Mouse (Mus musculus): ENCODE results near the gene Mesp1.
A peak's percentile ranks its signal among the peaks of the same experiment; 100 is the strongest.

The Mesp1 gene

DNA sequence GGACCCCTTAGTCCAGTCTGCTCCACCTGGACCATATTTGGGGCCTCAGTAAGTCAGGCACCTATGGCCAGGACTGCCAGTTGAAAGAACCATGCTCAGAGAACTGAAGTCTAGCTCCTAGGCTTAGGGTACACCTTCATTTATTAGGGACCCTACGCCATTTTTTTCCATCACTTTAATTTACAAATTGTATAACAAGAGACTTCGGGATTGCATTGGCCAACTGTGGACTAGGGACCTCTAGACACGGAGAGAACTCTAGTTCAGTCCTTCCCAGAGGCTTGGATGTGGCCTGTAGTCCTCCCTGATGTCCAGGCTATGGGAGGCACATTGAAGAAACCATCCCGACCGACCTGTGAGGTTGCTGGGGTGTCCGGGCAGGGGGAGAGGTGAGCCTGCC is at the start of gene Mesp1:
Gene Mesp1 (minus strand): TSS at position 101 of the 400 bp plus-strand sequence.
- DNase-seq (ENCODE audit: low read depth, low spot score): no peak

DNA sequence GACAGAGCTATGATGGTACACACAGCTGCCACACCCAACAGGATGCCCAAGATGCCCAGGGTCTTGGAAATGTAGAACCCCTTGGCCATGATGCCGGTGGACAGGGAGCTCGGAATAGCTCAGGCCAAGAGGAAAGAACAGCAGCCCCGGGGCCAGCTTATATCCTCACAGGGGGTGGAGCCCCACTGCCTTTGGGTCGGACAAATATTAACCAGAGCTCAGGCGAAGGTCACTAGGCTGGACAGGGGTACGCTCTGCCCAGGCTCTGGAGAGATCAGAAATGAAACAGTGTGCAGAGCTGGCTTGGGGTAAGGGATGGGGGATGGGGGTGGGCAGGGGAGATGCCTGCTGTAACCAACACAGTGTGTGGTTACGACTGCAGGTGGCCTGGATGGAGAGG is 48.6 kb upstream of the Mesp1 start:
- no peak for DNase-seq (ENCODE audit: low read depth, low spot score)

DNA sequence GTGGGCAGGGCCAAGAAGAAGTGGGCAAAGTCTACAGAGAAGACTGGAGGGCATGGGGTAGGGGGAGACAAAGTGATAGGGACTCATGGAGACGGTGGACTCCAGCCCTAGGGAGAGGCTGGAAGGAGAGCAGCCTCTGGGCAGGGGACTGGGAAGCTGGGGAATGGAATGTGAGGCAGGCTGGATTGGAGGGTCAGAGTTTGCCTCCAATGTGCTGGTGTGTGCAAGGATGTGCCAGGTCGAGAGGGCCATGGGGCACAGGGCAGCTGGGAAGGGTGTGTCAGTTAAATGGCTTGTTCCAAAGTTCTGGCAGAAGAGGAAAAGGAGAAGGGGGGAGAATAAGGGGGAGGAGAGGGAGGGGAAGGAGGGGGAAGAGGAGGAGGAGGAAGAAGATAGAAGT is 43.7 kb upstream of the Mesp1 start:
- no peak for DNase-seq (ENCODE audit: low read depth, low spot score)

DNA sequence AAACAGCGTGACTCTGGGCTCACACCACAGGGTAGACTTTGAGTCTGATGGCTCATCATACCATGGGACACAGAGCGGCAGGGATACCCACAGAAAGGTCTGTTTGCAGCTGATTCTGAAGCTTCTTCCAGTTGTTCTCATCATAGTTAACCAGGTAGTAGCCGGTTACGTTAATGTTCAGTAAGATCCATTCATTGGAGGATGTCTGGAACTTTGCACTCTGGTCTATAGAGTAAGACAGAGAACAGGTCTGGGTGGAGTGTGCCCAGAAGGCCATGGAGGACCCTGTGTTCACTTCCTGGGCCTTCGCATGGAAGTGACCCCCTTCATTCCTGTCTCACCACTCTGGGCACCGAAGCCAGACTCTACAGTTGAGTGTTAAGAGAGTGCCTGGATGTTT is 41.6 kb upstream of the Mesp1 start:
- no peak for DNase-seq (ENCODE audit: low read depth, low spot score)

DNA sequence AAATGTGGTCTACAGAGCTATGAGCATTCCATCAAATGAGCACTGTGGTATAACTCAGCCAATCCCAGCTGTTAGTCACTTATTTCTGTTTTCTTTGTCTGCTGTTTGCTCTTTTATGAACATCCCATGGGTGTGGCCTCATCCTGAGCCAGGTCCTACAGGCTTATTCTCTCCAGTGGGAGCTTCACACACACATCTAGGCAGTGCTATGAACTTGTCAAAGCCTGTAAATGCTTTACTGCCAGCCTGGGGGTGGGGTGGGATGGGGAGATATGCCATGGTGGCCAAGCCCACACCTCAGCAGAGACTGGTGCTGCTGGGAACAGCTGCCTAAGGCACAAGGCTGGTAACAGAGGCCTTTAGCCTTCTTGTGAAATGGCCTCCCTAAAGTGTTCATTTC is 39.4 kb upstream of the Mesp1 start:
- no peak for DNase-seq (ENCODE audit: low read depth, low spot score)

DNA sequence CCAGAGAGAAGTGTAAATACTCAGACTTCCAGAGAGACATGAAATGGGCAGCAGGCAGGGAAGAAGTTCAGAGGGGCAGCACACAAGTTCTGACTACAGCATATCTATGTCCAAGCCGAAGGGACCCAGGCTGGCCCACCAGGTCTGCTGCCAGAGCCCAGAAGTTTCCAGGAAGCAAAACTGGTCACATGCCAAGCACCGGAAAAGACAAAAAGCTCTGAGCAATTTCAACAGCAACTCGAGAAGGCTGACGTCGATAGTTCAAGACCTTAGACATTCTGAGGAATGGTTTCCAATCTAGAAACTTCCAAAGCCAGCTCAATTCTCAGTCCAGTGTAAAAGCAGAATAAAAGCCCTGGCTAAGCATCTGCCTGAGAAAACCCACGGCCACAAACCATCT is 38.0 kb upstream of the Mesp1 start:
- no peak for DNase-seq (ENCODE audit: low read depth, low spot score)

DNA sequence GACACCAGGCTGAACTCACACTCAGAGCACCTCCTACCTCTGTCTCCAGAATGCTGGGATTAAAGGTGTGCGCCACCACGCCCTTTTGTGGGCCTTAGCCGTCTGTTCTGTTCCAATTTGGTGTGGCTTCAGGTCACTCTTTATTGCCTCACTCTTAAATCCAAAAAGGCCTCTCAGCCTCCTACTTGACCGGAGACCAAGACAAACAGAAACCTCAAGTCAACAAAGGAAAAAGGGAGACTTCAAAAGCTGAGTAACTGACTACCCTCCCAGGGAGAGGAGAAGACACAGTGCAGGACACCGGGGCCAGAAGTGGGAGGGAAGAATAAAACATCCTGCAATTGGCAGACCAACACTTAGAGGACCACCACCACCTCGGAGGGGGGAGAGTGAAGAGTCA is 37.6 kb upstream of the Mesp1 start:
- no peak for DNase-seq (ENCODE audit: low read depth, low spot score)

DNA sequence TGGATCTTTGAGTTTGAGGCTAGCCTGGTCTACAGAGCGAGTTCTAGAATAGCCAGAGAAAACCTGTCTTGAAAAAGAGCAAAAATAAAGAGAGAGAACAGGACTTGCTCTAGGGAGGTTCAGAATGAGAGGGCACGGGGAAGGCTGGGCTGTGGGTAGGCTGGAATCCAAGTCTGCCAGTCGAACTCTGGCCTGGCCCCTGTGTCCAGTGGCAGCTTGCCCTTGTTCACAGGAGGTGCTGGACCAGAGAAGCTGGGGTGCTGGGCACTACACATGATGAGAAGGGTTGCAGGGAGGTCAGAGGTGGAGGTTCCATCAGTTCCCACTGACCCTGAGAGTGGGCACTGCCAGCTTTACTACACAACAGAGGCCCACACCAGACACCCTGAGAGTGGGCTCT is 34.8 kb upstream of the Mesp1 start:
- no peak for DNase-seq (ENCODE audit: low read depth, low spot score)

DNA sequence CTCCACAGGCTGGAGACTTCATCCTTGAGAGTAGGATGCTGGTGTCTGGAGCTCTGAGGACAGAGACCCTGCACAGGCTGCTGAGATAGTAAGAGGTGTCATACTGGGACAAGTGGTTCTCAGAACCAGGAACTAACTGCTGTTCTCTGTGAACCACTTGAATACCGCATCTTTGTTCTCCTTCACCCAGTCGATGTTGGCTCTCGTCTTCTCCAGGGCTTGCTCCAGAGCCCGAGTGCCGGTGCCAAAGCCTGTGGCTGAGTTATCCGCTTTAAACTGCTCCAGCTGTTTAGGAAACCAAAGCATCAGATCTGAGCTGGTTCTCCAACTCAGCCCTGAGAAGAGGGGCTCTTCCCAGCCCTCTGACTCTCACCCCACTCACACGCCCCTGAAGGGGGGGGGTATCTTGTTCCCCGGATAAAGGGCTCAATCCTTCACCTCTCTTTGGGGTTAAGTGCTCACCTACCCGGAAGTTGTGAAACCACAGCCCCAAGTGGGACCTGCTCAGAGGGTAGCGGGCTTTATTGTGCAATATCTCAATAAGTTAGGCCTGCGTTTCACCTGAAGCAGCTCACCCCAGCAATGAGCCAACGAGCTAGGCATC is 28.6 kb upstream of the Mesp1 start:
- no peak for DNase-seq (ENCODE audit: low read depth, low spot score)

DNA sequence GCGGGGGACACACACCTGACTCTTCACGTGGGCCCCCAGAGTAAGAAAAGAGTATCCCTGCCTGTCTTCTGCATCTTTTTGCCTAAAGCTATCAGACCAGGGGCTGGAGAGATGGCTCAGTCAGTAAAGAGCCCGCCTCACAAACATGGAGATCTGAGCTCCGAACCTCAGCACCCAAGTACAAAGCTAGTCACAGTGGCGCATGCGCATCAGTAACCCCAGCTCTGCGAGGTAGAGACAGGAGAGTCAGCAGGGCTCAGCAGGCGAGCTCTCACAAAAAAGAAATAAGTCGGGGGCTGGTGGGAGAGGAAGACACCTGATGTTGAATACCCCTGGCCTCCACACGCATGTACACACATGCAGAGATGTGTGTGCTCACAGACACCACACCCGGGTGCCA is 26.4 kb upstream of the Mesp1 start:
- DNase-seq (ENCODE audit: low read depth, low spot score): no peak

DNA sequence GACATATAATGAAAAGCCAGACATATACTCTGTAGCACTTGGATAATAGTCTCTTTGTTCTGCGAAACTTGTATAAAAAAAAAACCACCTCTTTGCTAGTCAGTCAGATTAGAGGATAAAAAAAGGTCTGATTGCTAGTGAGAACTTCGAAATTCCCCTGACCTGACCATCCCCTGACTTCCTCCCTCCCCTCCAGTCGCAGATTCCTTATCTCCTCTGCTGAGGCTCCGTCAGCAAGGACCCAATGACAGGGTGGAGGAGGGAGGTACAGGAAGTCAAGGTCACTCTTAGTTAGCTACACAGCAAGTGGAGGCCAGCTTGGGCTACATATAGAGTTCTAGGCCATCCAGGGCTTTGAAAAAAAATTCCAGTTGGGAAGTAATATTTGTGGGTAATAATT is 25.9 kb upstream of the Mesp1 start:
- DNase-seq (ENCODE audit: low read depth, low spot score): no peak

DNA sequence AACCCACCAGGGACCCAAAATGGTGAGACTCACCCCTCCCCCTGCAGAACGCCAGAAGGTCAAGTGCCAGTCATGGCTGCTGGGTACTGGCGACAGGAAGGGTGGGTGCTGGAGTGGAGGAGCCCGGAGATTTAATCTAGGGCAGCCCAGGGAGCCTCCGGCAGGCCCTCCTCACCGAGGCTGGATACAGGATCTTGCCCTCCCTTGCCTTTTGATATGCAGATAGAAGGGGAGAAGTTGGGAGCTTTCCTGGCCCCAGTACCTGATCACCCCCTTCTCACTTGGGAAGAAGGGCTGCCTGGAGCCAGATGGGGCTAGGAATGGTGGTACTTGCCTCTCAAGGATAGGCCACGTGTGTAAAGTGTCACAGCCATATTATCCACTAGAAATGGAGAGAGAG is 24.7 kb upstream of the Mesp1 start:
- DNase-seq (ENCODE audit: low read depth, low spot score): no peak

DNA sequence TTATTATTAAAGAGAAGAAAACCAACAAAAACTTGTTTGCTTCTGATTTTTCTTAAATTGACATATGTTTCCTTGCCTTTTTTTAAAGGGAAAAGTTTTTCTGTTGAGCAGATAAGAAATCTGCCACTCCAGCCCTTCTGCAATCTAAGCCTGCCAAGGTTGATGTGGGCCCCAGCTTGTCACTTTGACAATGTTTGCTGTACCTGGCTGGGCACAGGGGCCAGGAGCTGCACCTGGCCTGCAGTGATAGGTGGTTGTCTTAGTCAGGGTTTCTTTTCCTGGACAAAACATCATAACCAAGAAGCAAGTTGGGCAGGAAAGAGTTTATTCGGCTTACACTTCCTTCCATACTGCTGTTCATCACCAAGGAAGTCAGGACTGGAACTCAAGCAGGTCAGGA is 19.8 kb upstream of the Mesp1 start:
- DNase-seq (ENCODE audit: low read depth, low spot score): no peak

DNA sequence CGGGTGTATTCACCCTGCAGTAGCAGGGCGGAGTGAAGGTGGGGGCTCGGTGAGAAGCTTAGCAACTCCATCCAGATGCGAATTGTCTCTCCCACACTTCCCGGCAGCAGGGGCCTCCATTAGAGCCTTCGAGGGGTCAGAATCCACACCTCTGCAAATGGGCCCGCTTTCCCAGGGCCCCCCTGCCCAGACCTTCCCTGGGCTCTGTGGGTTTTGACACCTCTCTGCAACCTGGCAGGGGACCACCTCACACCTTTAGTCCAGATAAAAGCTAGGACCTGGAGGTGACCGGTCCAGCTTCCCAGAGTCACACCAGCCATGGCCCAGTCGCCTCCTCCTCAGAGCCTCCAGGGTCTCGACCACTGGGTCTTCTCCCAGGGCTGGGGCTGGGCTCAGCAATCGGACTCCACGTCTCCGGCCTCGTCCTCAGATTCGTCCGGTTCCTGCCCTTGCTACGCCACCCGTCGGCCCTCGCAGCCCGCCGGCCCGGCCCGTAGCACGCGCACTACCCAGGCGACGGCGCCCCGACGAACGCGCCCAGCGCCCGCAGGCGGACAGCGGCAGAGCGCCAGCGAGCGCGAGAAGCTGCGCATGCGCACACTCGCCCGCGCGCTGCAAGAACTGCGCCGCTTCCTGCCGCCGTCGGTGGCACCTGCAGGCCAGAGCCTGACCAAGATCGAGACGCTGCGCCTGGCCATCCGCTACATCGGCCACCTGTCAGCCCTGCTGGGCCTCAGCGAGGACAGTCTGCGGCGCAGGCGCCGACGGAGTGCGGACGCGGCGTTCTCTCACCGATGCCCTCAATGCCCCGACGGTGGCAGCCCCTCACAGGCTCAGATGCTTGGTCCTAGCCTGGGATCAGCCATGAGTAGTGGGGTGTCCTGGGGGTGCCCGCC is 17.3 kb upstream of the Mesp1 start, which contains the start of gene Mesp2:
Gene Mesp2 (plus strand): TSS at position 117 of the 896 bp plus-strand sequence.
- peak; percentile 86 for DNase-seq (ENCODE audit: low read depth, low spot score)

DNA sequence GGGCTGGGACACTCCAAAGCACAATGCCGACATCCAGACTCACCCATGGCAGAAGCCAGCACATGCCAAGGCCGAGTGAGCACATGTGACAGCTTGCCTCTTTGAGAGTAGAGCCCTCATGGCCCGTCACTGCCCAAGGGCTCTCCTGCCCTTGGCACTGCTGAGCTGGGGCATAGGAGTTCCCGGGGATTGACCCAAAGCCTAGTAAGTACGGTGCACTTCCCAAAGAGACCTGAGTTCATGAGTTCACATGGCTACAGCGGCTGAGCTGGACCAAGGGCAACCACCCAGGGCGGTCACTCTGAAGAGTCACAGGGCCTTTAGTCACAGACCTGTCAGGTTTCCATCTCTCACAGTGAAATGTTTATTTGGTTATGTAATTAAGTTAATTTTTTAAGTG is 15.0 kb upstream of the Mesp1 start:
- DNase-seq (ENCODE audit: low read depth, low spot score): no peak

DNA sequence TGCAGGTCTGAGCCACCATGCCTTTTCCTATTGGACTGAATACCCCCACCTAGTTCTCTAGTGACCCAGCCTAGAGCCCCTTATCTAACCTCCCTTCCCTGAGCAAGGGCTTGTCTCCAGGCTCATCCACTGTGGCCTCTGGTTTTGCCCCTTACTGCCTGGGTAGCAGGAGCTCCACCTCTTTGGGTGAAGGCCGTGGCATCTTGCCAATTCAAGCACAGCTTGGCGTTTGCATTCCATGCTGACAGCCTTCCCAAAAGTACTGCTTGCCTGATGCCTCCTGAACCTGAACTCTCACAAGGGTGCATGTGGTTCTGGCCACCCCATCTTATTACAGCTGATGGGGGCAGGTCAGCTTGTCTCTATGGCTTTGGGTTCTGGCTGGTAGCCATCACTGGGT is 10.3 kb upstream of the Mesp1 start:
- no peak for DNase-seq (ENCODE audit: low read depth, low spot score)

DNA sequence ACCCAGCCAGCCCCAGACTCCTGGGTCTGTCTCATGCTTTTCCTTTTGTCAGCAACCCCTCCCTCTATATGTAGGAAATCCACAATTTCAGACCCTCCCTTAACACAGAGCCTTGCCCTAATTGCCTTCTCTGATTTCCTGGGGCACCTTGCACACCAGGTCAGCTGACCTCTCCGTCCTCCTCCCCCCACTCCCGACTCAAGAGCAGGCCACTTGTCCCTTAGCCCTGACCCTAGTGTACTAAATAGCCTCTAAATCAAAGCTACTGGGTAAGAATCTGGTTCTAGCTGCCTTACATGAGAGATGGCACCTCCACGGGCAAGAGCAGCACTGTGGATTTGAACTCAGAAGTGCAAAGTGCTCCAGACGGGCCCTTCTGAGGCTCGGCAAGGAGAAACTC is 8.4 kb upstream of the Mesp1 start:
- DNase-seq (ENCODE audit: low read depth, low spot score): no peak

DNA sequence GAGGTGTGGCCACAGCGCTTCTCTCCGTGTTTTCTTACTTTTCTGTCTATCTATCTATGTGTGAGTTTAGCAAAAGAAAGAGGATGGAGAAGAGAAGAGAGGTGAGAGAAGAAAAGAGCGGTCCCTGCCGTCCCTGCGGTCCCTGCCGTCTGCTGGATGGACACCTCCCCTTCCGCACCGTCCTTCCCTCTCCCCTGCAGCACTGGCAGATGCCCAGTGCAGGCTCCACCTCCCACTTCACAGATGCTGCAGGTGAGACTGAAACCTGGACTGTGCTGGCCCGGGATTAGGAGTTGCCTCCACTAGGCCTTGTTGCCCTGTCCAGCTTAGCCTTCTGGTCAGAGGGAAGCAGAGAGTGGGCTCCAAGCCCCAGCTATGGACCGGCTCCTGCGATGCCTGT is 7.8 kb upstream of the Mesp1 start:
- DNase-seq (ENCODE audit: low read depth, low spot score): no peak

DNA sequence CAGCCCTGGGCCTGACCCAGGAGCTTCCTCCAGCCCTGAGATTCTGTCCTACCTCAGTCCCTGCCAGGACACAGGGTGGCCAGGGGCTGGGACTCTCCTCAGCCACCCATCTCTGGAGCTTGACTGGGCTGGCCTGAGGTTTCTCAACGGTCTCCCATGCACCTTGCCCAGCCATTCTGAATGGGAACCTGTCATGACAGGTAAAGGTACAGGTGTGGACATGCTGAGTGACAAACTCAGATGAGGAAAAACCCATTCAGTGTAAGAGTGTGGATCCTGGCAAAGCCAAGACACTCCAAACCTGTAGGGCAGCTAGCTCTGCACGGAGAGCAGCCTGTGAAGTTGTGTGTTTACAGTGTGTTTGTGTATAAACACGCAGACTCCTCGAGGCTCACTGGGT is 6.7 kb upstream of the Mesp1 start:
- DNase-seq (ENCODE audit: low read depth, low spot score): no peak

DNA sequence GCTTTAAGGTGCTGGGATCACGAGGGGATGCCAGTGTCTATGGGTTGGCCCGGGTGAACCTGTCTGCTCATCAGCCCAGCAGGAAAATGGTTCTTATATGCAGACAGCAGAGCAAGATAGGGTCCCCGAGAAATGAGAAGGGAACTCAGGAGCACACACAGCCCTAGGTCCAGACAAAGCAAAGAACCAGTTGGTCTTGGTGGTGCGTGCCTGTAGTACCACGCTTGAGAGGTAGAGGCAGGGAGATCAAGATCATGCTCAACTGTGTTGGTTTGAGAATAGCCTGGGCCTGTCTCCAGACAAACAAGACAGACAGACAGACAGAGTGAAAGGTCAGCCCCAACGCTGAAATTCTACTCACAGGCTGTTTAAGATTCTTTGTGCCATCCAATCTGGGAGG is 5.9 kb upstream of the Mesp1 start:
- no peak for DNase-seq (ENCODE audit: low read depth, low spot score)

DNA sequence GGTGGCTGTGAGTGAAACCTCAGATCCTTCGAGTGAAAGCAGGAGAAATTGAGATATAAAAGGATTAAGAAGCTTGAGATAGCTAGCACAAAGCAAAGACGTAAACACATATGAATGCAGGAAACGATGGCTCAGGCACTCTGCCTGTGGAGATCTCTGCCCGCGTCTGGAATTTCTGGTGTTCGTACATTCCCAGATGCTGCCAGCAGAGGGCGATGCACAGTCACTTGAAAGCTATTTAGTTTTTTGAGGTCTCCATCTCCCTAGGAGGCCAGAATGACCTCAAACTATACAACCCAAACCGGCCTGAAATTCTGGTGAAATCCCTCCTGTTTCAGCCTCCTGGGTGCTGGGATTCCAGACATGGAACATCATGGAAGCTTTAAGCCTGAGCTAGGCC is 5.5 kb upstream of the Mesp1 start:
- DNase-seq (ENCODE audit: low read depth, low spot score): peak; percentile 85

DNA sequence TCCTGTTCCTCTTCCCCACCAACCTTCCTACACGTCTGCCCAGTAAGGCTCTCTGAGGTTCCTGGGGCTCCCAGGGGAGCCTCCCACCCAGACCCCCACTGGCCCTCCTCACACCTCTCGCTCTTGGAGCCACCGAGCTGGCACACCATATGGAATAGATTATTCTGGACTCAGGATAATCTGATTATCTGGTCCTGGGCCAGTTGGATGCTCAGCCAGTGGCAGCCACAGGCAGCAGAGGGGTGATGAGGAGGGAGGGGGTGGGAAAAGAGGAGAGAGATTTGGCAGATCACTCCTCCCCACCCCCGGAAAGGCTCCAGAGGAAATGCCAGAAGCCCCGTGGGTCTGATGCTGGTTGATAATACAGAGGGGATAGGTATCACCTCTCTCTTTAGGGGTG is 5.0 kb upstream of the Mesp1 start:
- DNase-seq (ENCODE audit: low read depth, low spot score): no peak

DNA sequence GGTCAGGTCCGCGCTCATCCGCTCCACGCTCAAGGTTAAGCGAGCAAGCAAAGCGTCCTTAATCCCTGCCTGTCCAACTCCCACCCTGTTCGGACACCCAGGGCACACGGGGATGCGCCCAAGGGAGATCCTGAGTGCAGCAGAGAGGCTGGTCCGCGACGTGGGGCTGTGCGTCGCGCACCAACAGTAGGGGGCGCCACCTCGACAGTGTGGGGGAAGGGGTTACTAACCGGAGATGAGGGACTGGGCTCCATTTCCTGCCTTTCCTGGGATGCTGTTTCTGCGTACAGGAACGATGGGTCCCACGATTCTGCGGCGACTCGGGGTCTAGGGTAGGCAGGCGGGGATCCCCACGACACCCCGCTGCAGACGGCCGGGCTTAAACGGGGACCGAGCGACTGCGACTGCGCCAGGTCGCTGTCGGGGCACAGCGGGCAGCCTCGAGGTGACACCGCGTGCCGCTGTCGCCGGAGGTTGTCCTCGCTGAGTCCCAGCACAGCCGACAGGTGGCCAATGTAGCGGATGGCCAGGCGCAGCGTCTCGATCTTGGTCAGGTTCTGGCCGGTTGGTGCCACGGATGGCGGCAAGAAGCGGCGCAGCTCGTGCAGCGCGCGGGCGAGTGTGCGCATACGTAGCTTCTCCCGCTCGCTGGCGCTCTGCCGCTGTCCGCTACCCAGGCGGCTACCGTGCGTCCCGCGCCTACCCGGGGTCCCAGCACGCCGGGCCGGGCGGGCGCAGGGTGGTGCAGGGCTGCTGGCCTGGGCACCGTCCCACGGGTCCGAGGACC is 760 bp downstream of the Mesp1 start:
- DNase-seq (ENCODE audit: low read depth, low spot score): peak; percentile 55

Data from mesoderm, embryonic 11.5 days (tissue).